Mouse (Mus musculus): ENCODE data around the gene Synrg.

The Synrg gene

DNA sequence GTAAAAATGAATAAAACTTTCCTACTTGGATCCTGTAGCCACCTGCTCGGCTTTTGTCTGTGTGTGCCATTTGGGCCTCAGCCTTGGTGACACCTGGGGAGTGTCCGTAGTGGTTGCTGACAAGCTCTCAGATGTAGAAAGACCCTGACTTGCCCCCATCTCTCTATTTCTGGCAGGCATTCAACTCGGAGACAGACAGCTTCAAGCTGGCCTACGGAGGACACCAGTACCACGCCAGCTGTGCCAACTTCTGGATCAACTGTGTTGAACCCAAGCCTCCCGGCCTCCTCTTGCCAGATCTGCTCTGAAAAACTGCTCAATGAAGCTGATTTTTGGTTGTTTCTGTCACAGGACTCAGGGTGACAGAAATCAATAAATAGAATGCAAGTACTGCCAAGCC is 76.4 kb downstream of the Synrg start:
- DNase-seq (ENCODE audit: low read depth, low spot score), result no peak

DNA sequence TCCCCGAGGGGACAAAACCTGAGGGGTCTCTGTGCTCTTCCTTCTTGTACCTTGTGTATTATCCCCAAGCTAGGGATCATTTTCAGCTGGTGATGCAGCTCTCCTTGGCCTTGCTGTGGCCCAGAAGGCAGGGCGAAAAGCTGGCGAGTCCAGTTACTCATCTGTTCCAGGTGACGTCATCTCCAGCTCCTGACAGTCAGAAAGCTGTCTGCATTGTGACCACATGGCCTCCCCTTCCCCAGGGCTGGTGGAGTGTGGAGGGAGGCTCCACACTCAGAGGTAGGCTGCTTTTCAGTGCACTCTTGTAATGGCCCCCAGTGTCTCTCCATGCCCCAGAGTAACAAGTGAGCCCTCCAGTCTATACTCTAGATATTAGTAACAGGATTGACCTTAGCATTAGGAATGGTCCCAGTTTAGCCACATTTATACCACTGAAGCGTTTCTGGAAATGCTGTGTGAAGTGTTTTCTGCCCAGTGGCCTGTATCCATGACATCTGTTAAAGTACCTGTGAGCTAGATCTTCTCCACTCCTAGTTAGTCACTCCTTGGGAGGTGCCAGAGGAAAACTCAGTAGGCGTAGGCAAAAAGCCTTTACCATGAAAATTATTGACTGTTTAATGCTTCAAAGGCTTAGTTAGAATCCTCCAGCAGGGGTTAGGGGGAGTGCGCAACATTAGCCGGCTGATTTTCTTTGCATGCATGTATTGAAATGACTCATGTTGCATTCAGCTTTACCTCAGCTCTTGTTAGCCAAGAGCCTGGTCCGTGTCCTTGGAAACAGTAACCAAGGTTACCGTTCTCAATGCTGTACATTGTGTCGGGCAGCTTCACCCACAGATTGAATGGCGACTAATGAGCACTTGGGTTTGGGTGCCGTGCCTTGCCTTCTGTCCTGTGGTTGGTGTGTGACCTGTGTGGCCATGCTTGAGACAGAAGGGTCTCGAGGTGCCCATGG is 78.9 kb downstream of the Synrg start:
- peak; percentile 89 for DNase-seq (ENCODE audit: low read depth, low spot score)

DNA sequence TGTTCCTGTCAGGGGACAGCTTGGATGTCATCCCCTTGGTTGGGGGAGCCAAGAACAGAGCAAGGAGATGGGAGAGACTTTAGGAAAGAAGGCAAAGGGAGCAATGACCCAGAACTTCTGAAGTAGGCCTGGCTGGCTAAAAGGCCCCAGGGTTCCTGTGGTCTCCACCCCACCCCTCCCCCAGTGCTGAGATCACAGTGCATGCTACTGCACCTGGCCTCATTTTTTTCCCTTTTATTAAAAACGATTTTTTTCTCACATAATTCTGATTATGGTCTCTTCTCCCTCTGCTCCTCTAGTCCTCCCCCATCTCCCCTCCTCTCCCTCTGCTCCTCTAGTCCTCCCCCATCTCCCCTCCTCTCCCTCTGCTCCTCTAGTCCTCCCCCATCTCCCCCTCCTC is 80.8 kb downstream of the Synrg start:
- no peak for DNase-seq (ENCODE audit: low read depth, low spot score)

DNA sequence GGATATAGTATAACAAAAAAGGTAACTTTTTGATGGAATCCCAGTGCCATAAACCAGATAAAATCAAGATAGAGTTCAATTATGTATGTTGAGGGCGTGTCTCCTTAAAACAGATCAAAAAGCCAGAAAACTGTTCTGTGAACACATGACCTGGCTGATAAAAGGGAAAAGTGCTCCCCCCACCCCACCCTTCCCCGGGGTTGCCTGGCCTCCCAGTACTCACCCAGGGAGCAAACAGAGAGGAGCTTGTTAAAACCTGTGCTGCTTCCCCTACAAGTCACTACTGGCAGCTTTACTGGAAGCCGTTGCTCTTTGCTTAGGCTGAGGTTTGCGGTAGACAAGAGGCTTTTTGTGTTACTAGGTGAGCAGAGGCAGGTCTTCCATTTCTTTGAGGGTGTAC is 83.0 kb downstream of the Synrg start:
- no peak for DNase-seq (ENCODE audit: low read depth, low spot score)

DNA sequence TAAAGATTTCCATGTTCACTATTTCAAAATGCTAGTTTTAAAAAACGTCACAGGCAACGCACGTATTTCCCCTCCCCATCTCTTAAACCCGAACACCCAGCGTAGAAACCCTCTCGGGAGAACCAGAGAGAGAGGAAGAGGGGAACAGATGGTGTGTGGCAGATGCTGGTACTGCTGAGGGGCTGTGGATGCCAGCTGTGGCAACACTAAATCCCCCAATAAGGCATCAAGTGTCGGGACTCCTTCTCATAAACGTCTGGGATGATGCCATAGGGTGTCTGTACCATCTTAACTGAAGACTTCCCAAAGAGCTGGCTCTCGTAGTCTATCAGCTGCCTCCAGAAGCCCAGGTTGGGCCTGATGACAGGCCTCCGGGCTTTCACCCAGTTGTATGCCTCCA is 84.2 kb downstream of the Synrg start:
- DNase-seq (ENCODE audit: low read depth, low spot score), result peak; percentile 12

DNA sequence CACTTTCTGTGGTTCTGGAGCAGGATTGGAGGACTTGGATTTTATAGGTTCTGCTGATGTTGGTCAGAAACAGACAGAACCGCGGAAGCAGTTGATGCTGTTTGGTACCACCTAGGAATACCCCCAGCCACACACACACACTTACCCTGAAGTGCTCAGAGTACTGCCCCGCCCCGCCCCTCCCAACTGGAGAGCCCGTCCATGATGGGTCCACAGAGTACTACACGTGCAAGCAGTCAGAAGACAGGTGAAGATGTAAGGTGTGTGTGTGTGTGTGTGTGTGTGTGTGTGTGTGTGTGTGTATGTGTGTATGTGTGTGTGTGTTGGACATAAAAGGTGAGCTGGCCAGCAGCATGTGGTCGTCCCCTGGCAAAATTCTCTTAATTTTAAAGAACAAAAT is 88.8 kb downstream of the Synrg start:
- DNase-seq (ENCODE audit: low read depth, low spot score), result no peak

DNA sequence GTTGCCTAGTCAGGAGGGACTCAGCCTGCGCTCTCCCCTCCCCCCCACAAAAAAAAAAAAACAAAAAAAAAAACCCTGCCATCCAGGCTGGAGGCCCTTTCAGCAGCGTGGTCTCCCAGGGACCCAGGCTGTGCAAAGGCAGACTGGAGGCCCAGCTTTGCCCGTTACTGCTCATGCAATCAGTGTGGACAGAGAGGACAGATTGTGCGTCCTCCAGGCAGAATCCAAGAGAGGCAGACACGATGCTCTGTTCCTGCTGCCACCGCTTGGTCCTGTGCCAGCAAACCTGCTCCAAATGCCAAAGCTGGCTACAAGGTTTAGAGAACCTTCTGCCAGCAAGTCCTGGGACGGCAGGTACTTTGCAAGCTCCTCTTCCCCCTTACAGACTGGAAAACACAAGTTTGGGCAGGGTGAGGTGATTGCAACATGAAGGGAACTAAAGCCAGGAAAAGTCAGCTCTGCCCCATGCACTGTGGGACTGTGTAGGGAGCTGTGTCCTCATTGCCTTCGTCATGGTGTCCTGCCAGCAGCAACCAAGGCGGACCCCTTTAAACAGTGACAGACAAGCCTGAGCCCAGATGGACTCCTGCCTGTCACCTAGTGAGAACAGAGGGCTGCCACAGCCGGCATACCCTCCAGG is 89.4 kb downstream of the Synrg start:
- no peak for DNase-seq (ENCODE audit: low read depth, low spot score)

DNA sequence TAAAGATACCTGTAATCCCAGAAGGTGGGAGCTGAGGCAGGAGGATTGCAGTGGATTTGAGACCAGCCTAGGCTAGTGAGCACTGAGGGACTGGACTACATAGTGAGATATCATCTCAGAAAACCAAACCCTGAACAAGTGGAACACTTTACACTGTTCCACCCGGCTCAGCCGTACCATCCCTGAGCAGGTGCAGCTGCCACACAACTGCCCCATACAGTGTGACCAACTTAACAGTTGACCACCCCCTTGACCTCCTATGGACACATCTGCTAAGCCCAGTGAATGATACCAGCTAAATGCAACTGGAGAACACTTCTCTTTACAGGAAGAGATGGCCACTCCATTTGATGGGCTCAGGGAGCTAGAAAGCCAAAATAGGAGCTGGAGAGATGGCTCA is 93.2 kb downstream of the Synrg start:
- no peak for DNase-seq (ENCODE audit: low read depth, low spot score)

DNA sequence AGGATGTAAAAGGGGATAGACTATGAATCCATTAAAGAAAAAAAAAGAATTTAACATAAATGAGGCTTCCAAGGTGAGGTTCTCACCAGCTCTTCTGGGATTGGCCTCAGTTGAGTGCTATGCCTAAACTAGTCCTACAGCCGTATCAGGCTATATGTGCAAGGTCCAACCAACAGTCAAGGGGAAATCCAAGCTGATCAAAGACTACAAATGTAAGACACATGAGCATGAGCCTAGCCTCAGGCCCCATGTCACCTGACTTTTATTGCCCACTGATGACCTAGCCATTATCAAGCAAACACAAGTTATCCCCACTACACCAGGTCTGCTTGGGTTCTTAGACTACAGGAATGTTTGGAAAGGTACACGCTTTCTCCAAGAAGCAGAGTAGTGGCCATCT is 95.6 kb downstream of the Synrg start:
- no peak for DNase-seq (ENCODE audit: low read depth, low spot score)

DNA sequence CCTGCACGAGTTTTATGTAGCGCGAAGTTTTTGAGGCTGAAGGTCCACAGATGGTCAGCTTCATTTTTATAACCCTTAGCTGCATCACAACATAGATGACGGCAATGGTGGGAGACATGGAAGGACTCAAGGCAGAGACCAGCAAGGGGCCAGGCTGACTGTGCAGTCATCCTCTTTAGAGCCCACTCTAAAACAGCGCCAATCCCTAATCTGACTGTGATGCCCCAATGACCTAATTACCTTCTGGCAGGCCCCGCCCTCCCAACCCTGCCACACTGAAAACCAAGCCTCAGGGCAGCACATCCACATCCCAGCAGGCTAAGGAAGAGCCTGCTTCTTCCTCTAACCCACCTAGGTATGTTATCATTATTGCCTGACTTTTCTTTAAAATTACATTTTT is 96.4 kb downstream of the Synrg start:
- DNase-seq (ENCODE audit: low read depth, low spot score), result no peak

DNA sequence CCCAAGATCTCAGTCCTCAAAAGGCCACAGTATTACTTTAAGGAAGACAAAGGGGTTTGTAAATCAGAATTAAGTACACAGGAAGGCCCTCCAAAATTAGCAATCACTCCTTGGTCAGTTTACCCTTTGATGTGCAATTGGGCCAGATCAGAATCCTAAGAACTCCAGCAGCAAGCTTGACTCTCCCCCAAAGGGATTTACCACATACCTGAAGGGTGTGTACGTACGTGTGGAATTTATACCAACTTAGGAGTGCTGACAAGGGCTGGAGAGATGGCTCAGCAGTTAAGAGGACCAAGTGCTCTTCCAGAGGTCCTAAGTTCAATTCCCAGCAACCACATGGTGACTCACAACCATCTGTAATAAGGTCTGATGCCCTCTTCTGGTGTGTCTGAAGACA is 97.7 kb downstream of the Synrg start:
- no peak for DNase-seq (ENCODE audit: low read depth, low spot score)

DNA sequence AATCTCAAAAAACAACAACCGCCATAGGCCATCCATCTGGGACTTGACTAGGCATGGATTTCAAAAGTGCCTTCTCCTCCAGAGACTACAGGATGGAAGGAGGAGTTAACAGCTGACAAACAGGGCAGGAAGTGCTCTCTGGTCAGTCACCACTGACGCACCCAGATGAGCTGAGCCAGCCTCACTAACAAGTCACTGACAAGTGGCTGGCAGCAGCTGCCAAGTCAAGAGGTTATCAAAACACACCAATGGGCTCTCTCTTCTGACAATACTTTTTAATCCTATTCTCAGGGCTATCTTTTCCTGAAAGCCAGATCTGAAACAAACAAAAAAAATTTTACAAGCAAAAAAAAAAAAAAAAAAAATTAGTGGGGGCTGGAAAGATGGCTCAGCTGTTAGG is 98.6 kb downstream of the Synrg start:
- DNase-seq (ENCODE audit: low read depth, low spot score), result no peak

DNA sequence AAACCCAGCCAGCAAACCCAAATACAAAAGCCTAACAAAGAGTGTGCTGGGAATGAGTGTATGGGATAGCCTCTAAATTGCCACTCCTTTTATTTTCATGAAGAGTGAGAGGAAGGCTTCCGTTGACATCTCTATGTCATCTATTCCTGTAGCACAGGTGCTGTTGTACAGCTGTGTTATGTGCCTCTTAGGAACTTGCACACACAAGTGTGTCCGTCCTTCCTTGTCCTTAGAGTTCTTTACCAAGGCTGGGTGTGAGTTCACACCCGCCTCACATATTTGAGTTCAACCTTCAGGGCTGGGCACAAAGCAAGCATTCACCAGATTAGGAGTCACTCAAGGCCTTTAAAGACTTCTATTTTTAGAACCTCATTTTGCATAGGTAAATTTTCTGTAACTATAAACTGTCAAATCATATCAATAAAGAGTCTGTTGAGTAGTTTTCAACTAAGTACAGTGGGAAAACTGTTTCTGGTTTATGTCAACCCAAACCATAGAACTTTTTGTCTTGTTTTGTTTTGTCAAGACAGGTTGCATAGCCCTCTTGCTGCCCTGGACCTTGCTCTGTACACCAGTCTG is 99.5 kb downstream of the Synrg start:
- DNase-seq (ENCODE audit: low read depth, low spot score), result no peak

DNA sequence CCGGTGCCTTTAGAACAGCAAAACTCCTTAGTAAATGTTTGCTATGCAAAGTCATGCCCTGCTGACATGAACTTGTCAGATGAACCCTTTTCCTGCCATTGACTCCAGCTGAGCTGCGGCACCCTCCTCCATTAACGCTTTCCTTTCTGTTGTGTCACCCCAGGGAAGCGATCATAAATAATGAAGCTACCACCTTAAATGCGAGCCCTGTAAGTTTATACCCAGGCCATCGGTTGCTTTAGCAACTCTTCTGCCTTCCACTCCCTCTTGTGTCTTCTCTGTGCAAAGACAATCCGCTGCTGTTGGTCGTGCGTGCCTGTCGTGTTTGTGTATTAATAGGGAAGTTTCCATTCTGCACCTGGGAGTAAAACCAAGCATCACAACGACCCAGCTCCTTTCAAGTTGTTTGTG is 101.8 kb downstream of the Synrg start:
- DNase-seq (ENCODE audit: low read depth, low spot score), result no peak

DNA sequence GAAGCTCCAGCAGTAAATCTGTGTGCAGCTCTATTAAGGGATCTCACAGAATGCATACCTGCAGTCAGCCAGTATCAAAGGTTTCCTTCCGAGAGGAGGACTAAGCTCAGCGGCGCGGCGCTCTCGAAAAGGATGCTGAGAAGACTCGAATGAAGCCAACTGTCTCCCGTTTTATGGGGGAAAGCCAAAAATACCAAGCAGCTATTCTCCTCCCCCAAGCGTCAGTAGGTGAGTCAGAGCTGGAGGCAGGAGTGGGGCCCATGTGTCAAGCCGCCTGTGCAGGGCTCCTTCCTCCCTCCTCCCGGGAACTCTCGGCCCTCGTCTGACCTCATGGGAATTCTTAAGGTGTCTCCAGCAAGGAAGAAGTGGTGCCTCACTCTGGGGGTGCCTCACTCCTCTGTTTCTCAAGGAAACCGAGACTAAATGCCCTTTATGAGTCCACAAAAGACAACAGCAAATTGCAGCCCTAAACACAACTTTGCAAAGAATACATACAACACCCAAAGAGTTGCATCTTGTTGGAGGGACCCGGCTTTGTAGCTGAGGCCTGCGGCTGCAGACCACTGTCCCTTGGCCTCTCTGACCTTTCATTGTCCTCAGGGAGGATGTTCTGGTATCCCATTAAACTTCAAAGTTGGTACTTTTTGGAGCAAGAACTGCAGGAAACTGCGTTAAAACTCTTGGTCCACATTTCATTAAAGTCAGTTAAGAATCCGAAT is 102.9 kb downstream of the Synrg start:
- no peak for DNase-seq (ENCODE audit: low read depth, low spot score)

DNA sequence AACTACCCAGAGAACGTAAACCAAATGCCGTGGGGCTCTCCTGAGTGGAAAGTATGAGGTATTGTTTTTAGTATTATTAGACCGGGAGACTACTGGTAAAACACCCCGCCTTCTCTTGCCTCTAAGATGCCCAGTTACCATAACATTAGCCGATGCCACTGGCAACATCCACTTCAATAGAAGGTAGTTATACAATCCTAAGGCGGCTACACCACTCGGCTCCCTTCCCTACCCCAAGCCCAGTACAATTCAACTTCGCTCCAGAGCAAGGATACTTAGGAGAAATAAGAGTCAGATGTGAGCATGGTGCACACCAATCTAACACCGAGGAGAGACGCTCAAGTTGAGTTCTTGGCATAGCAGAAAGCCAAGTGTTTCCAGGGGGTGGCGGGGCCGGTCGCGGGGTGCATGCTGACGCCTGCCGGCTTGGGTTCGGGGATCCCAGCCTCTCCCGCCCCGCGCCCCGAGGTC is 103.5 kb downstream of the Synrg start:
- DNase-seq (ENCODE audit: low read depth, low spot score), result no peak

DNA sequence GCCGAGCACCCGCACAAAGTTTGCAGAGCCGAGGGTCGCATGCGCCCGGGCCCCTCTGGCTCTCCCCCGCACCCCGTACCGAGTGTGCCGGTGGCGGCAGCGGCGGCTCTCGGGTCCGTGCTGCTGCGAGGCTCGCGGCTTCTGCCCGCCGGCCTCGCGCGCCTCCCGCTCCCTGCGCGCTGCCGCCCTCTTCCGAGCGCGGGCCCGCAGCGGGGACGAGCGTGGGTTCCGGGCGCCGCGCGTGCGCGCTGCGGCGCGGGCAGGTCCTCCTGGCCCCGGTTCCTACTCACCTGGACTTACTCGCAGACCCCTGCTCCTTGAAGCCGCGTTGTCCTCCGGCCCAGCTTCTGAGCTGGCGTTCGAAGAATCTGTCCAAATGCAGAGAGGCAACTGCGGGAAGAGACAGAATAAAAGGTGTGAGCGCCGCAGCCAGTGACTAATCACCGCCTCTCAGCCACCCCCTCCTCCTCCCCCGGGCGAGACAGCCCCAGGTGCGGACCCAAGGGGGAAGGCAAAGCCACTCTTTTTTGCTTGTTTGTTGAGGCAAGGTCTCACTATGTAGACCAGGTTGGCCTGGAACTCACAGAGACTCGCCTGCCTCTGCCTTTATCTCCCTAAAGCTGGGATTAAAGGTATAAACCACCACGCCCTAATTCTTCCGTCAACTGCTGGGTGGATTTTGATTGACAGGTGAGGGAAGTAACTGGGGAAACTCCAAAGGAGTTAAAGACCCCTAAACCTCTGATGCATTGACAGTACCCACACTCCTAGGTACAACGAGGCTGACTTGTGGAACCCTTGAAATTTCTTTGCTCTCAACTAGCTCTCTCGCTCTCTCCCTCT is 104.2 kb downstream of the Synrg start:
- DNase-seq (ENCODE audit: low read depth, low spot score), result no peak

DNA sequence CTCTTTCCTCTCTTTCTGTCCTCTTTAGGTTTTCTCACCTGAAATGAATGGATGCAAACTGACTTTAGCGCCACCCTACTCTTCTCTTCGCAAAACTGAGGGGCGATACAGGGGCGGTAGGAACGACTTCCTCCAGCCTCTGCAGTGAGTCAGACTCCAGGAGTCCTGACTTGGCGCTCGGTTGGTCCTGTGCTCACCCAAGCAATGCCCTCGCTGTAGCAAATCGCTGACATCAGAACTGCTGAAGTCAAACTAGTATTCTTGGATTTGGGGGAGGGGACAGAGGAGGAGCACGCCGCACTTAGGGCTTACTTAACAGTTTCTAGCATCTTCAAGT is 104.8 kb downstream of the Synrg start, which contains the start of gene Dusp14:
TSS of gene Dusp14 (minus strand) at position 228 of the 337 bp plus-strand sequence.
- no peak for DNase-seq (ENCODE audit: low read depth, low spot score)

DNA sequence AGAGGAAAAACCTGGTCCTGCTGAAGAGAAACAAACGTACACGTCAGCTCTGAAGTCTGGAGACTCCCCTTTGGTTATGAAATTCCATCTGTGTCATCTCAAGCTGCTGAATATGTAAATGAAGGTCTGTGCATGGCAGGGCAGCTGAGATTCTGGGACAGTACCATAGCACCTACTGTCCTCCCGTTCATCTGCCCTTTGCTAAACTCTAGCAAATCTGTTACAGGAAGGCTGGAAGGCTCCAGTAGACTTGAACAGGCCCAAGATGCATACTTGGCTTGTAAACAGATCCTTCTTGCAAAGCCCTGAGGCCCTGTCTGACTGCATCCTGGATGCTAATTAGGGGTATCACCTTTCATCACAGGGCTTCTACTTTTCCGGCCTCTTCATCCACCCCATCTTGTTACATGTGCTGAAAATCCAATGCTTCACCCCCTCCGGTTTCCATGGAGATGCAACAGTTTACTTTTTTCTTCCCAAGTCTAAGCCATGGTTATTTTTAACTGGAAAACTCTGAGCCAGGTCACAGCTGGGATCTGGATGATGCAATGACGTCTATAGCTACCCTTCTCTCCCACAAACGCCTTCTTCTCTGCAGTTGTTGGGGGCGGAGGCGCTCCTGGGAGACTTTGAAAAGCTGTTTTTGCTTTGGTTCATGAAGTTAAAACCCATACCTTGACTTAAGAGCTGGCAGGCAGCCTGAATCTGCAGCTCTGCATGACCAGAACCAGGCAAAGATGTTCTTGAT is 108.8 kb downstream of the Synrg start:
- no peak for DNase-seq (ENCODE audit: low read depth, low spot score)
